Mouse (Mus musculus): ENCODE measurements around the gene Plekhm3.

- TF ChIP-seq CTCF (IDR thresholded peaks at IDR 0.05; ENCODE audit: low read depth) (no peak), EP300 (optimal IDR thresholded peaks at IDR 0.05) (no peak)
Measured at GRCm38 (mm10) chr1:64907740-64908139, 48.9 kb downstream of the Plekhm3 start.
